Mouse (Mus musculus): ENCODE measurements around the gene Atp6v1fnb.
A peak's percentile ranks its signal among the peaks of the same experiment; 100 is the strongest.

Gene Atp6v1fnb

GRCm38 (mm10) chr6:29471137-29471536 is at the start of gene Atp6v1fnb:
Gene Atp6v1fnb, plus strand, starts transcription at chr6:29471437.
- no peak for DNase-seq (ENCODE audit: low spot score in 2 of 2)

- no peak for DNase-seq (ENCODE audit: low spot score in 2 of 2)
Observed at GRCm38 (mm10) chr6:29425118-29425517, 46.1 kb upstream of the Atp6v1fnb start.

DNA sequence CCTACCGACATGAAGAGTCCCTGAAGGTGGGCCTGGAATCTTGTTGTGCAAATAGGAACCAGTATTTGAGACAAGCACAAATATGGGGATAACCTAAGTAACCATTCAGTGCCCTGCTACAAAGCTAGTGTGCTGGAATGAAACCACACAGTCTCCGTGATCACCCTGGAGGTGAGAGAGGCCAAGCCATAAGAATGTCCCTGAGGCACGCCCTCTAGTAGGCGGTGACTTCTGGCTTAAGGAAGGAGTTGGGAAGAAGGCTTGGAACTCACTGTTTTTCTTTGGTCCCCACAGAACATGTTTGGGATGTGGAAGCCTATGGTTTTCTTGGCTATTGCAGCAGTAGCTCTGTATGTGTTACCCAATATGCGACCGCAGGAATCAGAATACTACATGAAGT is 44.9 kb upstream of the Atp6v1fnb start:
- no peak for DNase-seq (ENCODE audit: low spot score in 2 of 2)

DNA sequence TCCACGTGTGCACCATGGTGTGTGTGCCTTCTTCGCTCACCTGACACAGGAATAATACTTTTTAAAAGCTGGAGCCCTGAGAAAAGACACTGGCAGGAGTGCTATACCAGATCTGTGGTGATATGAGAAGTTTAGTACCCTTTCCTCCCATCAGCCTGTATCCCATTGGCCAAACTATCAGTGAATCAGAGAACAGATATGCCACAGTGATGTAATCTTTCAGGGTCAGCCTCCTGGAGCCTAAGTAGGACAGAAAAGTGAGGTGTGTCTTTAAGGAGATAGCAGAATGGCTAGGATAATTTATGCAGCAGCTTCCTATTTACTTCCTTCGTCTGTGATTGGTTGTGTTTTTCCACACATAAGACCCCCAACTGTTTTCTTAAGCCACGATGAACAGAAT is 43.1 kb upstream of the Atp6v1fnb start:
- DNase-seq (ENCODE audit: low spot score in 2 of 2), result no peak

DNA sequence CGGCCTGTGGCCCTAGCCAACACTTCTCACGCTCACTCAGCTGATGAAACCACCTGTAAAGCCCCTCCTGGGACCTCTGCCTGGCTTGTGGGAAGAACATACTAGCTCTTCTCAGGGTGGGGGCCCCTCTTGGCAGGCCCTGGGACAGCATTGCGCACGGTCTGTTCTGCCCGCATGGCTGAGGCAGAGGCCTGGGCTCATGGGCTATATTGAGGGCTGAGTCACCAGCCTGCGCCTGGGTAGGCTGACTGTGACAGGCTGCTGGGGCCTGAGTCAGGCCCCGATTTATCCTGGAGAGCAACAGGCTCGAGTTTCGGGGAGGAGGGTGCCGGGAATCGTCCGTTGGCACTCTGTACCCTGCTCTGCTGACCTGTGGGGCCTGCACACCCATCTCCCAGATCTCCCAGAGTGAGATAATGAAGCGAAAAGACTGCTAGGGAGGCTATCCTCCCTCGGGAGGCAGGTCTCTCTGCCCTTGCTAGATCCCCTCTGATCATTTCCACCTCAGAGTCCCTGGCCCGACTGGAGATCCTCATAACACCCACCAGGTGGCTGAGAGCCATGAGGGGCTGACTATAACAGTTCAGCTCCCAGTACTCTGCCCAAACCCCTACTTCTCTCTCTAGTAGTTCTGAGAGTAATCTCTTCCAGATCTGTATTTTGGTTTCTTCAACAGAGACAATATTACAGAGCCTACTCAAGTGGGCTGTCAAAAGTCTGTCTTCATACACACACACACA is 40.4 kb upstream of the Atp6v1fnb start:
- DNase-seq (ENCODE audit: low spot score in 2 of 2), result no peak

GRCm38 (mm10) chr6:29431473-29431872 is 39.8 kb upstream of the Atp6v1fnb start:
- no peak for DNase-seq (ENCODE audit: low spot score in 2 of 2)

GRCm38 (mm10) chr6:29432156-29432555 is 39.1 kb upstream of the Atp6v1fnb start:
- no peak for DNase-seq (ENCODE audit: low spot score in 2 of 2)

GRCm38 (mm10) chr6:29432676-29433037 is 38.6 kb upstream of the Atp6v1fnb start:
- no peak for DNase-seq (ENCODE audit: low spot score in 2 of 2)

- DNase-seq (ENCODE audit: low spot score in 2 of 2), result peak in 1 of 2 experiments; percentile 44
Observed at GRCm38 (mm10) chr6:29433038-29433803, 38.0 kb upstream of the Atp6v1fnb start, which contains the start of gene Flnc. Gene Flnc, plus strand, starts transcription at chr6:29433256.

GRCm38 (mm10) chr6:29433804-29434795 is 37.1 kb upstream of the Atp6v1fnb start:
- DNase-seq (ENCODE audit: low spot score in 2 of 2), result peak in 1 of 2 experiments; percentile 18

- DNase-seq (ENCODE audit: low spot score in 2 of 2), result no peak
Observed at GRCm38 (mm10) chr6:29434911-29435691, 36.1 kb upstream of the Atp6v1fnb start.

DNA sequence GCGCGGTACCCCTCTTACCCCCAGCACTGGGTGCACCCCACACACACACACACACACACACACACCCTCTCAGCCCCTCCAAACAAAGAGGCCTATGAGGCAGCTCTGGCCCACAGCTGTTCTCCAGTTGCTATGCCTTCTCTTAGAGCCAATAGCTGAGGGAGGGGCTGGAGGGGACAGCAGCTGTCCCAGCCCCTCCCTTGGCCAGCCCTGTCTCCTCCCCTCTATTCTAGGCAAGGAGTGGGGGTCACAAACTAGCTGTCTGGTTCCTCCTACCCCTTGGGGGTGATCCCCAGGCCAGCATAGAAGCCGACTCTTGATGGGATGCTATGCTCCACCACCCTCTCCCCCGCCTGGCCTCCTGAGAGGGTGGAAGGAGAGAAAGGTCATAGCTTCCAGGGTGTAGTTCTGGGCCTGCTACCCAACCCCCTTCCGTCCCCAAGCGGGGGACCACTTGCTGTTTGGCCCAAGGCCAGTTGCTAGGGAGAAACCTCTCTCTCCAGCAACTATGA is 35.2 kb upstream of the Atp6v1fnb start:
- no peak for DNase-seq (ENCODE audit: low spot score in 2 of 2)

DNA sequence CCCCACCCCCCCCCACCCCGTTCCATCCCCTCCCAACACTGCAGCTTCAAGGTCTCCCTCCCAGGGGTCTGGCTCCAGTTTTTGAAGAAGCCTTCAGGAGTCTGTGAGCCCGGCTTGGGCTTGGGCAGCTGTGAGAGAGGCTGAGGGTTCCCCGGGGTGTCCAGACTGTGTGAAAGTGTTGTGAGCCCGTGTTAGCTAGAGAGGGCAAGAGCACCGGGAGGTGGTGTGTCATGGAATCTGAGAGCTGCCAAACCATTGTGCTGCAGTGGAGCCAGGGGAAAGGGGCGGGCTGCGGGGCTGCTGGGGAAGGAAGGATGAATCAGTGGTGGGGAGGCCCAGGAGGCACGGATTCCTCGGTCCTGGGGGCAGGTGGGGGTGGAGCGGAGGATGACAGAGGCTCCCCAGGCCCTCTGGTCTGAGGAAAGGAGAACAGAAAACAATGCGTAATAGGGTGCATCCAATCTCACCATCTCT is 34.7 kb upstream of the Atp6v1fnb start:
- peak in 1 of 2 experiments; percentile 28 for DNase-seq (ENCODE audit: low spot score in 2 of 2)

DNA sequence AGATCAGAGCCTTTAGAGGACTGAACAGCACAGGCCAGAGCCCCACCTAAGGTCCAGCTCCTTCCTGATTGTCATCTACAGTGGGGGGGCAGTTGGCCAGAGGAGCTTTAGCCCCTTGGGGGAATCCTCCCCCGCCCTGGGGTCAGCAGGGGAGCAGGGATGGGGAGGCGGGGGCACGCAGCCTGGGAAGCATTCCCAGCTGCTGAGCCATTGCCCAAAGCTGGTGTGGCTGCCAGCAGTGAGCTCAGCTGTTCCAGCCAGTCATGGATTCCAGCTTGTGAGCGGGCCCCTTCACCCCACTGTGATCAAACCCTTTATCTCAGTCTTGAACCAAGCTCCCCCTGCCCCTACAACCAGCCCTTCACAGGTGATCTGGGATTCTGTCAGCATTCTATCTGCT is 32.0 kb upstream of the Atp6v1fnb start:
- no peak for DNase-seq (ENCODE audit: low spot score in 2 of 2)

DNA sequence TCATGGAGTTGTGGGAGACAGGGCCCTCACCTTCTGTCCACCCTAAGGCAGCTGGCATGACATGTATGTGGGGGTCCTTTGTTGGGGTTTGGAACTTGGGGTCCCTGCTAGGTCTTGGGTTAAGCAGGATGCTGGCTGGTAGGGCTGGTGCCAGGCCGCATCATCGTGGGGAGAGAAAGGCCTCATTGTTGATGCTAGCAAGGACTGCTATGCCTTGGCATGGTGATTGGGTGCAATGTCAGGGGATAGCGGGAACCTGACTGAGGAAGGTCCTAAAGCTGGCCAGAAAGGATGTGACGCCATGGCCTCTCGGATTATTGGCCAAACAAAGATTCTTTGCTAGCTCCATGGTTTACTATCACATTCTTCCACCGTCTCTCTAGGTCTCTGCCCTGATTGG is 31.4 kb upstream of the Atp6v1fnb start:
- DNase-seq (ENCODE audit: low spot score in 2 of 2), result no peak

- no peak for DNase-seq (ENCODE audit: low spot score in 2 of 2)
Observed at GRCm38 (mm10) chr6:29444773-29445172, 26.5 kb upstream of the Atp6v1fnb start.

DNA sequence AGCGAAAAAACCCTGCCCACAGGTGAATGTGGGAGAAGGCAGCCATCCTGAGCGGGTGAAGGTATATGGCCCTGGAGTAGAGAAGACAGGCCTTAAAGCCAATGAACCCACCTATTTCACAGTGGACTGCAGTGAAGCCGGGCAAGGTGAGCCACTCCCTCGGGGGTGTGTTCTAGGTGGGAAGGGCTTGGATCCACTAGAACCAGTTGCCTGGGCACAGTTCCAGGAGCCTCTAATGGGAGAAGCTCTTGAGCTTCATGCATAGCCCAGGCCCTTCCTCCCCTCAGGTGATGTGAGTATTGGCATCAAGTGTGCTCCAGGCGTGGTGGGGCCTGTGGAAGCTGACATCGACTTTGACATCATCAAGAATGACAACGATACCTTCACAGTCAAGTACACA is 25.9 kb upstream of the Atp6v1fnb start:
- DNase-seq (ENCODE audit: low spot score in 2 of 2), result no peak

DNA sequence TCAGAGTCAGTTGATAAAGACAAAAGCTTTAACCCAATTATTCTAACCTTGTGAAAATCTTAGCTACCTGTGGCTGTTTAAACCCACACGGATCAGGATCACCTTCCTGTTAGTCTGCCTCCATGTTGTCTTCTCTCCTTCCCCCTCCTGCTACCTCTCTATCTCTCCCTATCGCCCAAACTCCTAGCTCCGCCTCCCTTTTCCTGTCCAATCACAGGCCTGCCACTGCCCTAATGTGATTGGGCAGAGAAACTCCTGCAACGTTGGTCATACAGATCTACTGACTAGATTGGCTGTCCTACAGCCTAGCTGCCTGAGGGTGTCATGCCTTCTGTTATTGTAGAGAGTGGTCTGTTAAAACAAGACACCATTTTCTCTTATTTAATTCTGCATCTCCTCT is 21.4 kb upstream of the Atp6v1fnb start:
- DNase-seq (ENCODE audit: low spot score in 2 of 2), result no peak

- DNase-seq (ENCODE audit: low spot score in 2 of 2), result no peak
Observed at GRCm38 (mm10) chr6:29450667-29451066, 20.6 kb upstream of the Atp6v1fnb start.

DNA sequence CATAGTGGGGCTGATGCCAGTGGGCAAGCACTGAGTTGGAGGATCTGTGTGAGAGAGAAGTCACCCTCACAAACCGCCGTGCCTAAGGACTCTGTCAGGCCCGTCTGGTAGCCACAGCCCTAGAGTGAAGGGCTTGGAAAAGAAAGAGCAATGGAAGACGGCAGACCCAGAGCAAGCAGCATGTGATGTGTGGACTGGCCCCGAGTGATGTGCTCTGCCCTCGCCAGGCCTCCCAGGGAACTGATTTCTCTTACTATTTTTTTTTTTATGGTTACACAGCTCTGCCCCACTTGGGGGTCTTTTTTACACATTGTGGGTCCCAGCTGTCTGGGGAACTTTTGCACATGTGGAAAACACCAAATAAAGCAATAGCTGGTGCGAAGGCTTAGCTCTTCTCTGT is 9.7 kb upstream of the Atp6v1fnb start:
- DNase-seq (ENCODE audit: low spot score in 2 of 2), result no peak

GRCm38 (mm10) chr6:29463388-29463787 is 7.8 kb upstream of the Atp6v1fnb start:
- no peak for DNase-seq (ENCODE audit: low spot score in 2 of 2)
